Mouse (Mus musculus): ENCODE data around the gene Zdhhc1. TPM values are rescaled to one million over a fixed set of nuclear protein-coding genes. Genes with fewer than 3 reads are reported as not detected.

Gene Zdhhc1
- total and polyA plus RNA-seq, 3 experiments, result 4.9 to 11.5 TPM; not detected in 1

GRCm38 (mm10) chr8:105542032-105542656, 45.4 kb upstream of the Zdhhc1 start (continued):
- TF ChIP-seq NELFE (IDR thresholded peaks at IDR 0.05; ENCODE audit: low read depth, low read length) (no peak), ZKSCAN1 (IDR thresholded peaks at IDR 0.05; ENCODE audit: low read depth, low read length) (no peak), SMC3 (IDR thresholded peaks at IDR 0.05; ENCODE audit: low read depth, low read length) (no peak)

GRCm38 (mm10) chr8:105538940-105539339, 42.2 kb upstream of the Zdhhc1 start:
- no peak for TF ChIP-seq KAT2A (conservative IDR thresholded peaks at IDR 0.05; ENCODE audit: low read depth, low read length)
- no peak for TF ChIP-seq MXI1 (IDR thresholded peaks at IDR 0.05; ENCODE audit: low read depth, low read length)
- TF ChIP-seq ELF1 (IDR thresholded peaks at IDR 0.05; ENCODE audit: low read depth, low read length), result no peak
- no peak for TF ChIP-seq MAZ (IDR thresholded peaks at IDR 0.05; ENCODE audit: low read depth, low read length)
- TF ChIP-seq MEF2A (IDR thresholded peaks at IDR 0.05; ENCODE audit: extremely low read depth, insufficient replicate concordance, low read depth, low read length, poor library complexity, severe bottlenecking), result no peak
- no peak for TF ChIP-seq SMC3 (IDR thresholded peaks at IDR 0.05; ENCODE audit: low read depth, low read length)
- no peak for TF ChIP-seq ZKSCAN1 (IDR thresholded peaks at IDR 0.05; ENCODE audit: low read depth, low read length)
- TF ChIP-seq MAX (IDR thresholded peaks at IDR 0.05; ENCODE audit: low read length), result no peak
- Histone ChIP-seq H3K79me2 (ENCODE audit: control insufficient read depth, insufficient read depth, low read length, poor library complexity) (no peaks in the 10 kb centered on the region), H3K9ac (ENCODE audit: control insufficient read depth, low read depth, low read length, poor library complexity, severe bottlenecking) (no peak overlapping the region), H3K4me1 (ENCODE audit: control insufficient read depth in 1 of 2, insufficient read depth in 2 of 2, low read length in 2 of 2) (peaks cover 21 to 28% of the 10 kb centered on the region in 2 experiments), H3K4me3 (ENCODE audit: control insufficient read depth in 1 of 2, insufficient read depth in 1 of 2, low read depth in 2 of 2, low read length in 2 of 2) (no peak overlapping the region), H3K27me3 (ENCODE audit: control insufficient read depth in 1 of 2, insufficient read depth in 2 of 2, low read length in 2 of 2) (no peaks in the 10 kb centered on the region), H3K27ac (ENCODE audit: control insufficient read depth, low read depth, low read length) (no peak overlapping the region), H3K9me3 (replicated peaks; ENCODE audit: insufficient read depth, low read length) (no peaks in the 10 kb centered on the region), H3K36me3 (ENCODE audit: control insufficient read depth in 1 of 2, insufficient read depth in 2 of 2, low read length in 2 of 2) (peaks cover 2 to 38% of the 10 kb centered on the region in 2 experiments)
- DNase-seq (ENCODE audit: low read depth, low spot score), result no peak

GRCm38 (mm10) chr8:105537011-105537677, 40.4 kb upstream of the Zdhhc1 start:
- H3K79me2 ChIP-seq (ENCODE audit: control insufficient read depth, insufficient read depth, low read length, poor library complexity), result no peaks in the 10 kb centered on the region
- peaks cover 2 to 36% of the 10 kb centered on the region in 2 experiments for H3K36me3 ChIP-seq (ENCODE audit: control insufficient read depth in 1 of 2, insufficient read depth in 2 of 2, low read length in 2 of 2)
- H3K4me1 ChIP-seq (ENCODE audit: control insufficient read depth in 1 of 2, insufficient read depth in 2 of 2, low read length in 2 of 2), result peaks cover 25 to 32% of the 10 kb centered on the region in 2 experiments

More at GRCm38 (mm10) chr8:105537011-105537677, 40.4 kb upstream of the Zdhhc1 start:
- no peak for DNase-seq (ENCODE audit: low read depth, low spot score)
- Histone ChIP-seq H3K4me3 (ENCODE audit: control insufficient read depth in 1 of 2, insufficient read depth in 1 of 2, low read depth in 2 of 2, low read length in 2 of 2) (no peak overlapping the region), H3K9ac (ENCODE audit: control insufficient read depth, low read depth, low read length, poor library complexity, severe bottlenecking) (no peak overlapping the region), H3K27me3 (ENCODE audit: control insufficient read depth in 1 of 2, insufficient read depth in 2 of 2, low read length in 2 of 2) (no peaks in the 10 kb centered on the region), H3K9me3 (replicated peaks; ENCODE audit: insufficient read depth, low read length) (no peaks in the 10 kb centered on the region), H3K27ac (ENCODE audit: control insufficient read depth, low read depth, low read length) (no peak overlapping the region)
- TF ChIP-seq USF1 (IDR thresholded peaks at IDR 0.05; ENCODE audit: low read depth, low read length) (no peak), MYB (IDR thresholded peaks at IDR 0.05; ENCODE audit: low read depth, low read length) (no peak), ZNF384 (IDR thresholded peaks at IDR 0.05; ENCODE audit: low read depth, low read length) (no peak), ETS1 (IDR thresholded peaks at IDR 0.05; ENCODE audit: low read depth, low read length) (no peak), KAT2A (conservative IDR thresholded peaks at IDR 0.05; ENCODE audit: low read depth, low read length) (no peak), TBP (IDR thresholded peaks at IDR 0.05; ENCODE audit: low read depth, low read length) (no peak), RAD21 (IDR thresholded peaks at IDR 0.05; ENCODE audit: low read depth, low read length) (no peak), MXI1 (IDR thresholded peaks at IDR 0.05; ENCODE audit: low read depth, low read length) (no peak), MAFK (IDR thresholded peaks at IDR 0.05; ENCODE audit: borderline replicate concordance, low read depth, low read length) (no peak), NELFE (IDR thresholded peaks at IDR 0.05; ENCODE audit: low read depth, low read length) (no peak), NRF1 (IDR thresholded peaks at IDR 0.05; ENCODE audit: insufficient read depth, low read depth, low read length, poor library complexity, severe bottlenecking) (no peak), TAL1 (IDR thresholded peaks at IDR 0.05; ENCODE audit: low read length) (no peak), USF2 (IDR thresholded peaks at IDR 0.05; ENCODE audit: borderline replicate concordance in 1 of 2, insufficient read depth in 1 of 2, low read depth in 1 of 2, low read length in 2 of 2) (no peak)

All from MEL (cell line).